Mouse (Mus musculus): ENCODE measurements around the gene Chd3. TPM values are rescaled to one million over a fixed set of nuclear protein-coding genes. Genes with fewer than 3 reads are reported as not detected.
A peak's percentile ranks its signal among the peaks of the same experiment; 100 is the strongest.

Gene Chd3
- total and polyA plus RNA-seq, 2 experiments from 2014 or later, result 74.7 to 381 TPM

GRCm38 (mm10) chr11:69373223-69373965 lies 4.2 kb upstream of the Chd3 start:
- no peak overlapping the region for H3K9ac ChIP-seq
- H3K9me3 ChIP-seq (ENCODE audit: low read length), result no peaks in the 10 kb centered on the region
- no peak for ATAC-seq
- H3K4me3 ChIP-seq (ENCODE audit: low read depth, low read length), result no peak overlapping the region
- 0 out of 2 replicates have a peak, but pooled peaks cover 4% of the 10 kb centered on the region for H3K36me3 ChIP-seq (ENCODE audit: insufficient read depth)
- TF ChIP-seq CTCF (IDR thresholded peaks at IDR 0.05; ENCODE audit: low read depth), result no peak
- no peaks in the 10 kb centered on the region for H3K27me3 ChIP-seq (ENCODE audit: insufficient read depth, low read length)
- H3K4me2 ChIP-seq (ENCODE audit: low read depth), result no peak overlapping the region
- WGBS, result 91% methylated on average over 16 of the region's 16 CpGs
- peaks cover 21% of the 10 kb centered on the region for H3K4me1 ChIP-seq (ENCODE audit: insufficient read depth)
- DNase-seq, result no peak
- H3K27ac ChIP-seq (ENCODE audit: low read depth, low read length), result peak overlapping the region; percentile 80; the same call in 1 of the 2 replicates

GRCm38 (mm10) chr11:69372780-69373170 lies 3.6 kb upstream of the Chd3 start:
- 62% methylated on average over 3 of the region's 3 CpGs for WGBS
- DNase-seq (no peak), ATAC-seq (no peak)
- Histone ChIP-seq H3K36me3 (ENCODE audit: insufficient read depth) (0 out of 2 replicates have a peak, but pooled peaks cover 4% of the 10 kb centered on the region), H3K4me2 (ENCODE audit: low read depth) (peak overlapping the region; percentile 42), H3K4me1 (ENCODE audit: insufficient read depth) (peaks cover 21% of the 10 kb centered on the region), H3K9ac (no peak overlapping the region), H3K27me3 (ENCODE audit: insufficient read depth, low read length) (no peaks in the 10 kb centered on the region), H3K9me3 (ENCODE audit: low read length) (no peaks in the 10 kb centered on the region), H3K4me3 (ENCODE audit: low read depth, low read length) (no peak overlapping the region), H3K27ac (ENCODE audit: low read depth, low read length) (peak overlapping the region; percentile 80; the same call in 1 of the 2 replicates)
- TF ChIP-seq CTCF (IDR thresholded peaks at IDR 0.05; ENCODE audit: low read depth), result peak; percentile 64

- peak; percentile 78 for DNase-seq
- Histone ChIP-seq H3K4me3 (ENCODE audit: low read depth, low read length) (no peak overlapping the region), H3K4me2 (ENCODE audit: low read depth) (peak overlapping the region; percentile 42)
Measured at GRCm38 (mm10) chr11:69372056-69372779, 3.0 kb upstream of the Chd3 start.

GRCm38 (mm10) chr11:69371601-69372000 lies 2.4 kb upstream of the Chd3 start:
- peaks cover 21% of the 10 kb centered on the region for H3K4me1 ChIP-seq (ENCODE audit: insufficient read depth)
- H3K9ac ChIP-seq, result 0 out of 2 replicates have a peak overlapping the region, but pooled peaks have one; percentile 22
- DNase-seq (peak; percentile 39), ATAC-seq (no peak)
- 0 out of 2 replicates have a peak, but pooled peaks cover 4% of the 10 kb centered on the region for H3K36me3 ChIP-seq (ENCODE audit: insufficient read depth)
- H3K4me2 ChIP-seq (ENCODE audit: low read depth), result peak overlapping the region; percentile 42
- TF ChIP-seq CTCF (IDR thresholded peaks at IDR 0.05; ENCODE audit: low read depth), result no peak
- peak overlapping the region; percentile 80 for H3K27ac ChIP-seq (ENCODE audit: low read depth, low read length)
- no peak overlapping the region for H3K4me3 ChIP-seq (ENCODE audit: low read depth, low read length)
- H3K9me3 ChIP-seq (ENCODE audit: low read length), result no peaks in the 10 kb centered on the region
- no peaks in the 10 kb centered on the region for H3K27me3 ChIP-seq (ENCODE audit: insufficient read depth, low read length)
- whole genome bisulfite sequencing, result 30% methylated on average over 12 of the region's 12 CpGs

More at GRCm38 (mm10) chr11:69372056-69372779, 3.0 kb upstream of the Chd3 start:
- 28% methylated on average over 12 of the region's 12 CpGs for WGBS
- H3K27ac ChIP-seq (ENCODE audit: low read depth, low read length), result peak overlapping the region; percentile 80
- no peak for TF ChIP-seq CTCF (IDR thresholded peaks at IDR 0.05; ENCODE audit: low read depth)
- no peaks in the 10 kb centered on the region for H3K27me3 ChIP-seq (ENCODE audit: insufficient read depth, low read length)
- H3K4me1 ChIP-seq (ENCODE audit: insufficient read depth), result peaks cover 21% of the 10 kb centered on the region
- H3K9ac ChIP-seq, result peak overlapping the region; percentile 18; the same call in 1 of the 2 replicates
- H3K36me3 ChIP-seq (ENCODE audit: insufficient read depth), result 0 out of 2 replicates have a peak, but pooled peaks cover 4% of the 10 kb centered on the region
- 0 out of 2 replicates have a peak, but pooled peaks have one; percentile 5 for ATAC-seq
- H3K9me3 ChIP-seq (ENCODE audit: low read length), result no peaks in the 10 kb centered on the region

GRCm38 (mm10) chr11:69370817-69371215 lies 1.6 kb upstream of the Chd3 start:
- H3K27ac ChIP-seq (ENCODE audit: low read depth, low read length), result peak overlapping the region; percentile 80
- peak overlapping the region; percentile 13; the same call in 1 of the 2 replicates for H3K4me3 ChIP-seq (ENCODE audit: low read depth, low read length)
- whole genome bisulfite sequencing, result 22% methylated on average over 9 of the region's 9 CpGs
- no peak for TF ChIP-seq CTCF (IDR thresholded peaks at IDR 0.05; ENCODE audit: low read depth)
- H3K36me3 ChIP-seq (ENCODE audit: insufficient read depth), result 0 out of 2 replicates have a peak, but pooled peaks cover 4% of the 10 kb centered on the region
- no peaks in the 10 kb centered on the region for H3K9me3 ChIP-seq (ENCODE audit: low read length)
- ATAC-seq (no peak), DNase-seq (no peak)
- H3K27me3 ChIP-seq (ENCODE audit: insufficient read depth, low read length), result no peaks in the 10 kb centered on the region
- H3K9ac ChIP-seq, result peak overlapping the region; percentile 10; the same call in 1 of the 2 replicates
- peaks cover 22% of the 10 kb centered on the region for H3K4me1 ChIP-seq (ENCODE audit: insufficient read depth)
- peak overlapping the region; percentile 42 for H3K4me2 ChIP-seq (ENCODE audit: low read depth)

- no peaks in the 10 kb centered on the region for H3K9me3 ChIP-seq (ENCODE audit: low read length)
- peak overlapping the region; percentile 100 for H3K9ac ChIP-seq
- DNase-seq (peak; percentile 66), ATAC-seq (peak; percentile 4; the same call in 1 of the 2 replicates)
- WGBS, result 17% methylated on average over 2 of the region's 2 CpGs
- H3K36me3 ChIP-seq (ENCODE audit: insufficient read depth), result 0 out of 2 replicates have a peak, but pooled peaks cover 4% of the 10 kb centered on the region
- H3K4me2 ChIP-seq (ENCODE audit: low read depth), result peak overlapping the region; percentile 94
- peak overlapping the region; percentile 88 for H3K4me3 ChIP-seq (ENCODE audit: low read depth, low read length)
- H3K27ac ChIP-seq (ENCODE audit: low read depth, low read length), result peak overlapping the region; percentile 100
- no peaks in the 10 kb centered on the region for H3K27me3 ChIP-seq (ENCODE audit: insufficient read depth, low read length)
- H3K4me1 ChIP-seq (ENCODE audit: insufficient read depth), result peaks cover 28% of the 10 kb centered on the region
- TF ChIP-seq CTCF (IDR thresholded peaks at IDR 0.05; ENCODE audit: low read depth), result no peak
Measured at GRCm38 (mm10) chr11:69369990-69370816, 997 bp upstream of the Chd3 start.
